Mouse (Mus musculus) hindbrain, embryonic 11.5 days (tissue): ENCODE data around the gene Gapdh. TPM values are rescaled to one million over a fixed set of nuclear protein-coding genes. Genes with fewer than 3 reads are reported as not detected.

Experiments
- ATAC-seq: fragments of 200-750 bp; cut with Nextera tagmentation; 2 replicates; pipeline ENCODE4 v1.8.0; 2017; ENCODE audit warnings: mild to moderate bottlenecking, moderate TSS enrichment, moderate library complexity; ENCODE audit not compliant: low FRiP score
- DNase-seq: peaks from one replicate; pipeline ENCODE4 v3.0.0-alpha.2; 2015; ENCODE audit warnings: low spot score
- H3K27ac ChIP-seq: fragments of 300-500 bp; sonication (generic); 2 replicates; pipeline ENCODE4 v1.5.1; 2014; ENCODE audit warnings: mild to moderate bottlenecking, low read depth, low read length
- H3K27me3 ChIP-seq: fragments of 300-500 bp; sonication (generic); 2 replicates; pipeline ENCODE4 v1.6.1; 2014; ENCODE audit warnings: mild to moderate bottlenecking, low read length, moderate library complexity, mixed read lengths; ENCODE audit not compliant: control insufficient read depth, insufficient read depth
- H3K36me3 ChIP-seq: fragments of 300-500 bp; sonication (generic); 2 replicates; pipeline ENCODE4 v1.6.1; 2014; ENCODE audit warnings: mild to moderate bottlenecking, low read length, moderate library complexity, mixed read lengths; ENCODE audit not compliant: control insufficient read depth, insufficient read depth
- H3K4me1 ChIP-seq: fragments of 300-500 bp; sonication (generic); replicated peaks from 2 replicates; pipeline ENCODE4 v1.6.1; 2014; ENCODE audit warnings: low read length, mixed read lengths; ENCODE audit not compliant: control insufficient read depth, insufficient read depth
- H3K4me2 ChIP-seq: fragments of 300-500 bp; sonication (generic); replicated peaks from 2 replicates; pipeline ENCODE4 v1.6.1; 2014; ENCODE audit warnings: mild to moderate bottlenecking, low read depth, low read length
- H3K4me3 ChIP-seq: fragments of 300-500 bp; sonication (generic); 2 replicates; pipeline ENCODE4 v1.5.1; 2014; ENCODE audit warnings: low read depth, low read length
- H3K9ac ChIP-seq: fragments of 300-500 bp; sonication (generic); 2 replicates; pipeline ENCODE4 v1.6.1; 2014; ENCODE audit warnings: low read depth, low read length
- H3K9me3 ChIP-seq: fragments of 300-500 bp; sonication (generic); 2 replicates; pipeline ENCODE4 v1.6.1; 2016; ENCODE audit warnings: low read length; ENCODE audit not compliant: control insufficient read depth
- WGBS: fragments of 180-500 bp; shearing (Covaris S2); extraction: QIAGEN DNeasy Blood & Tissue Kit; methylation state at CpG from one replicate; pipeline ENCODE4 v1.1.7; 2014; 5-methylcytosine and 5-hydroxymethylcytosine counted together
- polyA plus RNA-seq: library from polyadenylated mRNA; unstranded; fragments of >200 nt; fragmentation: Nextera tagmentation; extraction: Ambion mirVana; gene quantifications from 2 replicates; pipeline ENCODE4 v1.2.1, GENCODE M21; 2014

Gapdh gene
- polyA plus RNA-seq, 1 experiment from 2014 or later = 2,070 TPM

- 70% methylated on average over 7 of the region's 7 CpGs for WGBS
- H3K4me3 ChIP-seq = no peak overlapping the region
- no peak overlapping the region for H3K27ac ChIP-seq
- no peaks in the 10 kb centered on the region for H3K9me3 ChIP-seq
- peaks cover 10% of the 10 kb centered on the region; the same call in 1 of the 2 replicates for H3K4me1 ChIP-seq
- H3K27me3 ChIP-seq = no peaks in the 10 kb centered on the region
- H3K4me2 ChIP-seq = no peak overlapping the region
- DNase-seq = no peak
- no peaks in the 10 kb centered on the region for H3K36me3 ChIP-seq
- no peak for ATAC-seq
- H3K9ac ChIP-seq = no peak overlapping the region
These were observed 16.7 kb downstream of the Gapdh start for GRCm38 (mm10) chr6:125149569-125149950.

DNA sequence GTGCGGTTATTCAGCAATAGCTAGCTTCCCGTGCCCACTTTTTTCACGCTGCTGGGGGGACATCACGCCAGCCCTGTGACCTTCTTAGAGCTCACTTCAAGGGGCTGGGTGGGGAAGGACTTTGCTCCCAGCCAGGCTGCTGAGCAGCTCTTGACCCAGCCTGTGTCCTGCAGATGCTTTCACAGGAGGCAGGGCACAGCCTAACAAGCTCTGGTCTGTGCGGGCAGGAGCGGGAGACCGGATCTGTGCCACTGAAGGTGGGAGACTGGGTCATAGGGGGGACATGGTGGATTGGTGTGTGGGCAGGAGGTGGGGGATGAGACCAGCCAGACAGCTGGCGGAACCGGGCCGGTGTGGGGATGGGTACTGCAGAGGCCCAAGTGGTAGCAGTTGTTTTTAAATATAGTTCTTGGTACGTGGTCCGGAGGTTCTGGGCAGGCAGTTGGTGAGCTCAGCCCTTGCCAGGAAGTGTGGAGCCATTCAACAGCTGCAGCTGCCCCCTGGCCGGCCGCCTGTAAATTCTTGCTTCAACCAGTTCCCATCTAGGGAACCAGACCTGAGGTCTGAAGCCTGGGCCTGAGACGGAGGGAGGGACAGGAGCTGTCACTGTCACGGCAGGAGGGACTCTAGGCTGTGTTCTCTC lies 17.2 kb downstream of the Gapdh start:
- ATAC-seq (no peak), DNase-seq (no peak)
- Histone ChIP-seq H3K4me1 (peaks cover 10% of the 10 kb centered on the region; the same call in 1 of the 2 replicates), H3K4me3 (no peak overlapping the region), H3K27me3 (no peaks in the 10 kb centered on the region), H3K27ac (no peak overlapping the region), H3K9me3 (no peaks in the 10 kb centered on the region), H3K4me2 (no peak overlapping the region), H3K36me3 (no peaks in the 10 kb centered on the region), H3K9ac (no peak overlapping the region)
- WGBS = 84% methylated on average over 16 of the region's 16 CpGs

GRCm38 (mm10) chr6:125148251-125148925 lies 17.9 kb downstream of the Gapdh start:
- H3K4me3 ChIP-seq = no peak overlapping the region
- H3K4me2 ChIP-seq = 0 out of 2 replicates have a peak overlapping the region, but pooled peaks have one; percentile 5
- H3K9ac ChIP-seq = 0 out of 2 replicates have a peak overlapping the region, but pooled peaks have one; percentile 23
- ATAC-seq (no peak), DNase-seq (no peak)
- H3K27ac ChIP-seq = no peak overlapping the region
- H3K36me3 ChIP-seq = no peaks in the 10 kb centered on the region
- H3K27me3 ChIP-seq = no peaks in the 10 kb centered on the region
- H3K9me3 ChIP-seq = no peaks in the 10 kb centered on the region
- H3K4me1 ChIP-seq = peaks cover 10% of the 10 kb centered on the region; the same call in 1 of the 2 replicates
- 75% methylated on average over 18 of the region's 18 CpGs for WGBS

DNA sequence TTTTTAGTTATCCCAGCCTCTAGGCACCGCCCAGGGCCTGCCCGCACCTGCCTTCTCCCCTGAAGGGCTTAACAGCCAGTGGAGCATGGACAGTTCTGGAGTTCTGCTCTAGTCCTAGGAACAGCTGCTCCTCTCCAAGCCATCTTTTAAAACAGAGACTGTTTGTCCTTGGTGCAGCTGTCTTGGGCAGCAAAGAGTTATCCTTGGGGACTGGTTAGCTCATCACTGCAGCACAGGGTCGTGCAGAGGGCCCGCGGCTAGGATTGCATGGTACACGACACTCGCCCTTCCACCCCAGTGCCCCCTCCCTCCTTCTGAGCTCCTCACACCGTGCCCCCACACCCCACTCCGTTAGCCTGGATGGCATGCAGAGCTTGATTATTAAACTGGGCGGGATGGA lies 18.9 kb downstream of the Gapdh start:
- WGBS = 69% methylated on average over 10 of the region's 10 CpGs
- DNase-seq (no peak), ATAC-seq (no peak)
- Histone ChIP-seq H3K36me3 (no peaks in the 10 kb centered on the region), H3K4me2 (peak overlapping the region; percentile 91), H3K4me3 (peak overlapping the region; percentile 8; the same call in 1 of the 2 replicates), H3K27me3 (no peaks in the 10 kb centered on the region), H3K9me3 (no peaks in the 10 kb centered on the region), H3K9ac (peak overlapping the region; percentile 34; the same call in 1 of the 2 replicates), H3K4me1 (peaks cover 10% of the 10 kb centered on the region; the same call in 1 of the 2 replicates), H3K27ac (peak overlapping the region; percentile 42; the same call in 1 of the 2 replicates)

DNA sequence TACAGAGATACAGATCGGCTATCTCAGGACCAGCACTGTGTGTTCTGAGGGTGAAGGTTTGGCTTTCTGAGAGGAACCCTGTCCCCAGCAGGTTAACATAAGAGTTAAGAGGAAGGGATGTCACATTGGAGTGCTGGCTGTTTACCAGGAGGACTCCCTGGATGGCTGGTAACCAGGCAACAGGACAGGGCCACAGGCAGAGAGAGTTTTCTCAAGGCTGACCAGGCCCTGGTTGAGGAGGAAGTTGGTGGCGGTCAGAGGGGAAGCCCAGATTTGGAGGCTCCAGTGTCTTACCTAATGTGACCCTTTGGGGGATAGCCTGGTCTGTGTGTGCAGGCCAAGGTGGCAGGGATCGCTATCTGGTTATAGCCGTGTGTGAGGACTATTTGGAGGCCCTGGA lies 19.5 kb downstream of the Gapdh start:
- Histone ChIP-seq H3K9ac (no peak overlapping the region), H3K27me3 (no peaks in the 10 kb centered on the region), H3K4me1 (peaks cover 10% of the 10 kb centered on the region; the same call in 1 of the 2 replicates), H3K4me2 (peak overlapping the region; percentile 91), H3K27ac (no peak overlapping the region), H3K36me3 (no peaks in the 10 kb centered on the region), H3K4me3 (no peak overlapping the region), H3K9me3 (no peaks in the 10 kb centered on the region)
- no peak for DNase-seq
- WGBS = 83% methylated on average over 4 of the region's 4 CpGs
- ATAC-seq = no peak

DNA sequence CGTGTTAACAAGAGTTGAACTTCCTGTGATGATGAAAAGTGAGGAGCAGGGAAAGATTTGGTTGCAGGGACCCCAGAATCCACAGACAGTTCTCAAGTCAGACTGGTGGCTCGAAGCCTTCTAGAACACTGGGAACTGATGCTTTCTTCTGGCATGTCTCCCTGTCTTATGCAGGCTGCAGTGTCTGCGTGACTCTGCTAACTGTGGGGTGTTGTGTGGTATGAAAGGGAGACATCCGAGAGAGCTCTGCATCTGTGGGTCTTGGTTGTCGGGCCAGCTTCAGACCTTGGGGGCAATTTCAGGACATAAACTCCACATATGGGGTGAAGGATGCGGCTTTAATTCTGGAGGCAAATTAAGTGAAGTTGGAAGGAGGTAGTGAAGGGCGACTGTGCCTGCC lies 20.1 kb downstream of the Gapdh start:
- ATAC-seq = no peak
- peak overlapping the region; percentile 91 for H3K4me2 ChIP-seq
- no peak for DNase-seq
- peak overlapping the region; percentile 62 for H3K4me3 ChIP-seq
- no peaks in the 10 kb centered on the region for H3K36me3 ChIP-seq
- H3K9ac ChIP-seq = peak overlapping the region; percentile 84
- H3K4me1 ChIP-seq = peaks cover 10% of the 10 kb centered on the region; the same call in 1 of the 2 replicates
- no peaks in the 10 kb centered on the region for H3K27me3 ChIP-seq
- H3K27ac ChIP-seq = no peak overlapping the region
- 57% methylated on average over 7 of the region's 7 CpGs for WGBS
- H3K9me3 ChIP-seq = no peaks in the 10 kb centered on the region

DNA sequence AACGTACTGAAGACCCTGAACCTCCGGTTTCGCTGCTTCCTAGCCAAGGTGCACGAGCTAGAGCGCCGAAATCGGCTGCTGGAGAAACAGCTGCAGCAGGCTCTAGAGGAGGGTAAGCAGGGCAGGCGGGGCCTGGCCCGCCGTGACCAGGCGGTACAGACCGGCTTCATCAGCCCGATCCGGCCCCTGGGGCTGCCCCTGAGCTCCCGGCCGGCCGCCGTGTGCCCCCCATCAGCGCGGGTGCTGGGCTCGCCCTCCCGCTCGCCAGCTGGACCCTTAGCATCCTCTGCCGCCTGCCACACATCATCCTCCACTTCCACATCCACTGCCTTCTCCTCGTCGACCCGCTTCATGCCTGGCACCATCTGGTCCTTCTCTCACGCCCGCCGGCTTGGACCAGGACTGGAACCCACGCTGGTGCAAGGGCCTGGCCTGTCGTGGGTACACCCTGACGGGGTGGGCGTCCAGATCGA lies 20.8 kb downstream of the Gapdh start:
- Histone ChIP-seq H3K9ac (peak overlapping the region; percentile 84), H3K4me2 (peak overlapping the region; percentile 91), H3K36me3 (no peaks in the 10 kb centered on the region), H3K4me3 (peak overlapping the region; percentile 62), H3K4me1 (peaks cover 10% of the 10 kb centered on the region; the same call in 1 of the 2 replicates), H3K9me3 (no peaks in the 10 kb centered on the region), H3K27ac (peak overlapping the region; percentile 87), H3K27me3 (no peaks in the 10 kb centered on the region)
- ATAC-seq = peak; percentile 81
- 1% methylated on average over 33 of the region's 35 CpGs for WGBS
- DNase-seq = no peak

GRCm38 (mm10) chr6:125145001-125145400 lies 21.3 kb downstream of the Gapdh start, which contains the start of gene Iffo1:
Gene Iffo1 (plus strand): TSS chr6:125145241.
- Histone ChIP-seq H3K9ac (peak within 1 kb of the TSS; percentile 84), H3K36me3 (no peaks in the 10 kb centered on the region), H3K4me3 (peak within 1 kb of the TSS; percentile 62), H3K4me1 (peaks cover 10% of the 10 kb centered on the region; the same call in 1 of the 2 replicates), H3K4me2 (peak within 1 kb of the TSS; percentile 91), H3K27ac (peak within 1 kb of the TSS; percentile 87), H3K9me3 (no peaks in the 10 kb centered on the region), H3K27me3 (no peaks in the 10 kb centered on the region)
- DNase-seq = peak; percentile 93
- WGBS = 0% methylated on average over 16 of the region's 16 CpGs
- ATAC-seq = peak; percentile 97
